Mouse (Mus musculus) neural tube, embryonic 14.5 days (tissue): ENCODE data around the gene Hipk4. TPM values are rescaled to one million over a fixed set of nuclear protein-coding genes. Genes with fewer than 3 reads are reported as not detected.
"Not testable (repeated sequence)": the region's sequence is repeated elsewhere in the genome, so short reads cannot be mapped to it uniquely, and the experiment has no call there.

Experiments
- ATAC-seq: fragments of 200-750 bp; cut with Nextera tagmentation; 2 replicates; pipeline ENCODE4 v1.8.0; 2017; ENCODE audit warnings: low read depth, mild to moderate bottlenecking, moderate TSS enrichment, moderate library complexity
- H3K27ac ChIP-seq: fragments of 300-500 bp; sonication (generic); 2 replicates; pipeline ENCODE4 v1.5.1; 2014; ENCODE audit warnings: low read depth, mild to moderate bottlenecking, control low read depth, low read length, moderate library complexity, mixed read lengths
- H3K27me3 ChIP-seq: fragments of 300-500 bp; sonication (generic); 2 replicates; pipeline ENCODE4 v1.6.1; 2014; ENCODE audit warnings: low read length; ENCODE audit not compliant: control insufficient read depth, insufficient read depth
- H3K36me3 ChIP-seq: fragments of 300-500 bp; sonication (generic); 2 replicates; pipeline ENCODE4 v1.6.1; 2014; ENCODE audit warnings: low read length, mixed read lengths; ENCODE audit not compliant: control insufficient read depth, insufficient read depth
- H3K4me1 ChIP-seq: fragments of 300-500 bp; sonication (generic); 2 replicates; pipeline ENCODE4 v1.6.1; 2014; ENCODE audit warnings: low read length; ENCODE audit not compliant: control insufficient read depth, insufficient read depth
- H3K4me2 ChIP-seq: fragments of 300-500 bp; sonication (generic); 2 replicates; pipeline ENCODE4 v1.6.1; 2014; ENCODE audit warnings: mild to moderate bottlenecking, low read depth, low read length, control low read depth
- H3K4me3 ChIP-seq: fragments of 300-500 bp; sonication (generic); 2 replicates; pipeline ENCODE4 v1.5.1; 2014; ENCODE audit warnings: low read depth, low read length, control low read depth, mixed read lengths
- H3K9ac ChIP-seq: fragments of 300-500 bp; sonication (generic); replicated peaks from 2 replicates; pipeline ENCODE4 v1.6.1; 2014; ENCODE audit warnings: low read depth, mild to moderate bottlenecking, control low read depth, low read length, mixed read lengths
- H3K9me3 ChIP-seq: fragments of 300-500 bp; sonication (generic); 2 replicates; pipeline ENCODE4 v1.6.1; 2016; ENCODE audit warnings: low read length; ENCODE audit not compliant: control insufficient read depth
- WGBS: fragments of 180-500 bp; shearing (Covaris S2); extraction: QIAGEN DNeasy Blood & Tissue Kit; methylation state at CpG from one replicate; pipeline ENCODE4 v1.1.7; 2014; 5-methylcytosine and 5-hydroxymethylcytosine counted together
- polyA plus RNA-seq: library from polyadenylated mRNA; unstranded; fragments of >200 nt; fragmentation: Nextera tagmentation; extraction: Ambion mirVana; gene quantifications from 2 replicates; pipeline ENCODE4 v1.2.1, GENCODE M21; 2014

The Hipk4 gene
- polyA plus RNA-seq, 1 experiment from 2014 or later = 2.1 TPM

DNA sequence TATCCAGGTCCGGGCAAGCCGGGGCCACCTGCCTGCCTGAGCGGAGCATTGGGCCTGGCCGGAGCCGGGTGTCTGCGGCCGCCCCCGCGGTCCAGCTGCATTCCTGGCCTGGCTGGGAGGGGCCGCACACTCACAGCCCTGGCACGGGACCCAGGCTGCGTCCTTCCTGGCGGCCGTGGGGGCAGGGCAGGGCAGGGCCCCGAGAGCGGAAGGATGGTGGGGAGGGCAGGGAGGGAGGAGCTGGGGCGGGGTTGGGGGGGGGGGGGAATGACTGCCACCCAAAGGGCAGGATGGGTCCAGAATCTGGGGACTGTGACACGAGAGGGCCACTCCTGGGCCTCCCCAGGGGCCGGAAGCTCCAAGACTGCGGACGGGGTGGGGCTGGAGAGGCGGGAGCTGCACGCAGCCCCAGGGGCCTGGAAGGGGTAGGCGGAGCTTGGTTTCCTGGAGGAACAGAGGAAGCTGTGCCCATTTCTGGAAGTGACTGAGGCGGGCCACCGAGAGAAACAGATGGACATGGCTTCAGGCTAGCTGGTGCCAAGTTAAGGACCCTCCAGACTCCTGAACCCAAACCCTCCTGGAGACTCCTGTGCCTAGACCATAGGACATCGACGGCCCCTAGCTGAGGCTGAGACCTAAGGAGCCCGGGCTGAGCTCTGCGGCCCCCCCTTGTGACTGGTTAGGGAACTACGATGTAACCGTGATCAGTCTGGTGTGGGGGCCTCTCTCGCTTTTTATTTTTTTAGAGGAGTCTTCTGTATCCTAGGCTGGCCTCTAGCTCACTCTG, 32.3 kb upstream of the Hipk4 start:
- Histone ChIP-seq H3K9ac (peak overlapping the region; percentile 32), H3K36me3 (no peaks in the 10 kb centered on the region), H3K4me3 (peak overlapping the region; percentile 20; the same call in 1 of the 2 replicates), H3K4me2 (peak overlapping the region; percentile 34), H3K27ac (peak overlapping the region; percentile 0; the same call in 1 of the 2 replicates), H3K4me1 (0 out of 2 replicates have a peak, but pooled peaks cover 2% of the 10 kb centered on the region), H3K9me3 (no peaks in the 10 kb centered on the region), H3K27me3 (no peaks in the 10 kb centered on the region)
- ATAC-seq = no peak
- 1% methylated on average over 29 of the region's 33 CpGs for WGBS

DNA sequence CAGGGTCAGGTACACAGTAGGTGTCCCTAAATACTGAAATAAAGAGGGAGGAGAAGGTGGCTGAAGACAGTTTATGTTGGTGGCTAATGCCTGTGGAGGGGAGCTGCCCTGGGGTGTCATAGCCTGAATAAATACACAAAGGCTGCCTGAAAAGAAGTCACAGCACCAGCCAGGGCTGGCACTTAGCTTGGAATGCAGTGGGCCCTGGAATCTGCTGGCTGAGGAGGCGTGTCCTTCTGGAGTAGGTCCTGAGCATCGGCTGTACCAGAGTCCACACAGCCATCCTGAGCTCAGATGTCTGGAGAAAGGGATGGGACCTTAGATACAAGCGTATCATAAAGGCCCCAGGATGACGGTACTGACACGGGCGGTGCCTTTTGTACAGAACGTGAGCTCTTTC, 31.2 kb upstream of the Hipk4 start:
- no peak overlapping the region for H3K9ac ChIP-seq

GRCm38 (mm10) chr7:27493022-27493421, 30.0 kb upstream of the Hipk4 start:
- Histone ChIP-seq H3K4me2 (no peak overlapping the region), H3K27me3 (no peaks in the 10 kb centered on the region), H3K4me1 (0 out of 2 replicates have a peak, but pooled peaks cover 2% of the 10 kb centered on the region), H3K9me3 (no peaks in the 10 kb centered on the region), H3K27ac (no peak overlapping the region), H3K4me3 (no peak overlapping the region), H3K9ac (no peak overlapping the region), H3K36me3 (no peaks in the 10 kb centered on the region)
- WGBS = 76% methylated on average over 3 of the region's 3 CpGs
- ATAC-seq = no peak

More for the DNA sequence above, 31.2 kb upstream of the Hipk4 start:
- Histone ChIP-seq H3K9me3 (no peaks in the 10 kb centered on the region), H3K4me3 (no peak overlapping the region), H3K36me3 (no peaks in the 10 kb centered on the region), H3K4me2 (no peak overlapping the region), H3K27me3 (no peaks in the 10 kb centered on the region), H3K27ac (no peak overlapping the region), H3K4me1 (0 out of 2 replicates have a peak, but pooled peaks cover 2% of the 10 kb centered on the region)
- ATAC-seq = no peak
- 77% methylated on average over 7 of the region's 7 CpGs for WGBS

GRCm38 (mm10) chr7:27493450-27493849, 29.6 kb upstream of the Hipk4 start:
- no peak overlapping the region for H3K4me2 ChIP-seq
- H3K9me3 ChIP-seq = no peaks in the 10 kb centered on the region
- 0 out of 2 replicates have a peak, but pooled peaks cover 2% of the 10 kb centered on the region for H3K4me1 ChIP-seq
- H3K4me3 ChIP-seq = no peak overlapping the region
- H3K9ac ChIP-seq = no peak overlapping the region
- ATAC-seq = no peak
- no peak overlapping the region for H3K27ac ChIP-seq
- no peaks in the 10 kb centered on the region for H3K27me3 ChIP-seq
- H3K36me3 ChIP-seq = no peaks in the 10 kb centered on the region
- 83% methylated on average over 5 of the region's 5 CpGs for WGBS

DNA sequence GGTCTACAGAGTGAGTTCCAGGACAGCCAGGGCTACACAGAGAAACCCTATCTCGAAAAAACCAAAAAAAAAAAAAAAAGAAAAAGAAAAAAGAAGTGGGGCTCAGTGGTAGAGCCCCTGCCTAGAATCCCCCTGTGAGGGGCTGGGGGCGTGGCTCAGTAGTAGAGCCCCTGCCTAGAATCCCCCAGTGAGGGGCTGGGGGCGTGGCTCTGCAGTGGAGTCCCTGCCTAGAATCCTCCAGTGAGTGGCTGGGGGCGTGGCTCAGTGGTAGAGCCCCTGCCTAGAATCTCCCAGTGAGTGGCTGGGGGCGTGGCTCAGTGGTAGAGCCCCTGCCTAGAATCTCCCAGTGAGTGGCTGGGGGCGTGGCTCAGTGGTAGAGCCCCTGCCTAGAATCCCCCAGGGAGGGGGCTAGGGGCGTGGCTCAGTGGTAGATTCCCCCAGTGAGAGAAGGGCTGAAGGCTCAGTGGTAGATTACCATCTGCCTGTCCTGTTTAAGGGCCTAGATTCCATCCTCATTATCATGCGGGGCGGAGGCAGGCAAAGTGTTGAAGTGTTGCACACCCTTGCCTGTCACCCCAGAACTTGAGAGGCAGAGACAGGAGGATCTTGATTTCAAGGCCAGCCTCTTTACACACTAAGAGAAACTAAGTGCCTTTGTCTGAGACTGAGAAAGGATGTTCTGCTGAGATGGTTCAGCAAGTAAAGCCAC, 28.3 kb upstream of the Hipk4 start:
- H3K9ac ChIP-seq, H3K9me3 ChIP-seq, H3K27ac ChIP-seq, H3K4me2 ChIP-seq, H3K27me3 ChIP-seq, ATAC-seq, H3K36me3 ChIP-seq, H3K4me3 ChIP-seq, H3K4me1 ChIP-seq: not testable (repeated sequence)
- WGBS = 94% methylated on average over 9 of the region's 9 CpGs

DNA sequence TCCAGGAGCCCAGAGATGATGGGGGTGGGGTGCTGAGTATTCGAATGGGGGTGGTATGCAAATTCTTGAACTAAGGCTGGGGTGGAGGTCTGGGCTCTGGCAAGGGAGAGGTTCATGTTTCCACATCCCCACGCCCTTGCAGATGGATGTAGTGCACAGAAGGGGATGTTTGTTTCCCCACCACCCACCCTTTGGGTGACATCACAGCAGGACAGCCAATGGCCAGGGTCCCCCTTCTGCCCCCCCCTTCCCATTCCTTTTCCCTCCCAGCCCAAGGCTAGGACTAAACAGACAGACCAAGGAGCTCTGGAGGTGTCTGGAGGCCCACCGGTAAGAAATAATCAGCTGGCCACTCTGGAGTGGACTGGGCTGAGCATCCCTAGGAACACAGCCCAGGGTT, 24.0 kb upstream of the Hipk4 start, which contains the start of gene Prx:
Gene Prx, plus strand, starts transcription at position 289 of the 400 bp plus-strand sequence.
- Histone ChIP-seq H3K4me3 (no peak within 1 kb of the TSS), H3K27ac (no peak within 1 kb of the TSS), H3K4me1 (no peaks in the 10 kb centered on the region), H3K9ac (no peak within 1 kb of the TSS), H3K4me2 (no peak within 1 kb of the TSS), H3K9me3 (no peaks in the 10 kb centered on the region), H3K36me3 (no peaks in the 10 kb centered on the region), H3K27me3 (no peaks in the 10 kb centered on the region)
- WGBS = 66% methylated on average over 3 of the region's 3 CpGs
- no peak for ATAC-seq

- Histone ChIP-seq H3K27ac (no peak overlapping the region), H3K9me3 (no peaks in the 10 kb centered on the region), H3K4me1 (no peaks in the 10 kb centered on the region), H3K4me2 (no peak overlapping the region), H3K9ac (no peak overlapping the region), H3K4me3 (no peak overlapping the region), H3K27me3 (no peaks in the 10 kb centered on the region), H3K36me3 (no peaks in the 10 kb centered on the region)
- no peak for ATAC-seq
- WGBS = 75% methylated on average over 4 of the region's 4 CpGs
Measured at GRCm38 (mm10) chr7:27501620-27502019, 21.4 kb upstream of the Hipk4 start.

GRCm38 (mm10) chr7:27506765-27507370, 16.2 kb upstream of the Hipk4 start:
- Histone ChIP-seq H3K4me1 (no peaks in the 10 kb centered on the region; the same call in 1 of the 2 replicates), H3K4me2 (peak overlapping the region; percentile 46), H3K4me3 (no peak overlapping the region), H3K36me3 (no peaks in the 10 kb centered on the region), H3K27ac (no peak overlapping the region; the same call in 1 of the 2 replicates), H3K9ac (no peak overlapping the region), H3K9me3 (no peaks in the 10 kb centered on the region), H3K27me3 (no peaks in the 10 kb centered on the region)
- ATAC-seq = 0 out of 2 replicates have a peak, but pooled peaks have one; percentile 12
- whole genome bisulfite sequencing = 42% methylated on average over 9 of the region's 9 CpGs
